Mouse (Mus musculus) lung, postnatal 0 days (tissue): ENCODE measurements at regions not wholly inside any gene's neighbourhood (a gene's known extent, or its start where the extent isn't known, plus 50 kb on each side); places are given as distances from the start of the nearest gene placed in this dataset.

Experiments
- CTCF ChIP-seq: IDR thresholded peaks from 2 replicates; pipeline ENCODE4 v1.5.1; 2016; ENCODE audit warnings: antibody characterized with exemption, mild to moderate bottlenecking
- EP300 ChIP-seq: IDR thresholded peaks from 2 replicates; pipeline ENCODE4 v1.6.1; 2016; ENCODE audit warnings: antibody characterized with exemption, mild to moderate bottlenecking, control low read depth

DNA sequence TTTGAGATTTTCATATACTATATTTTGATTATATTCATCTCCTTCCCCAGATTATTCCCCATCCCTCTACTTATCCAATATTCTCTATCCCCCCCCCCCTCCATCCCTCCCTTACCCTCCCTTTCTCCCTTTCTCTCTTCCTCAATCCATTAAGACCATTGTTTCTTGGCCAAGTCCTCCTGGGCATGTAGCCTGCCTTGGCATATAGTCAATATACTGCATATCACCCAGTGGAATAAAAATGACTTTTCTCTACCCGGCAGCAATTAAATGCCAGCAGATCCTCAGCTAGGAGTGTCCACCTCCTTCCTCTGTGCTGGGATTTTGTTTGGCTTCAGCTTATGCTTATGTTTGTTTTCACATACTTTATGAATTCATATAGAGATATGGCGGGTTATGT lies 987.3 kb downstream of the Robo2 start:
- TF ChIP-seq CTCF = no peak
- no peak for TF ChIP-seq EP300
